Mouse (Mus musculus) cerebellum, adult 8-10 months (tissue): Measurements from ENCODE around the gene Nlgn2.

Experiments used
- DNase-seq: peaks from one replicate; pipeline ENCODE4 v3.0.0; 2022

The Nlgn2 gene

DNA sequence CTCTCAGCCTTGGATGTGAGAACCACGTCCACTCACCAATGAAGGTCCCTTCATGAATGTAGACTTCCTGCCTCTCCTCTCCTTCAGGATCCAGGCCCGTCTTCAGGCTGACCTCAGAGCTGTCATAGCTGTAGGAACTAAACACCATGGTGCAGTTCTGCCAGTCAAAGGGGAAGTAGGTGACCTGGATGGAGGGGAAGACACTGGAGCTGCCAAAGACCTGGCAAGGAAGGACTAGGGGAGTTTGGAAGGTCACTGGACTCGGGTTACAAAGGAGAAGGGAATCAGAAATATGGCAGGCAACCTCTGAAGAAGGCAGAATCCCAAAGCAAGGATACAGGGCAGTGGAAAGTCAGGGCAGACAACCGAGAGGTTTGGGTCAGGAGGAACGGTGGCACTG, 44.2 kb downstream of the Nlgn2 start:
- no peak for DNase-seq

DNA sequence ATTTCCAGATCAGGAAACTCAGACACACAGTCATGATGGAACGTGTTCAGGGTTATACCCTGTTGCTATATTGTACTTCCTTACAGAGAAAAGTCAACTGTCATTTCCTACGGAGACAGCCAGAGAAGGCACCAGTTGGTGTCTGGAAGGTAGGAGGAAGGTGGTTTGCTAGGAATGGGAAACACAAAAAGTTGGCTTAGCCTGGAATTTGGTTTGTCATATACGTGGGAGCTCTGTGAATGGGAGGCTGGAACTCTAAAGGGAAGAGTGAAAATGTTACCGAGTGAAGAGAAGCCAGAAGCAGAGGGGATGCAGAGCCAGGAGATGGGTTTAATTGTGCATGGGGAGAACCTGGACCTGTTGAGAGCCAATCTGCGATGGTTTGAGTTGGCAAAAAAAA, 46.2 kb downstream of the Nlgn2 start:
- no peak for DNase-seq

DNA sequence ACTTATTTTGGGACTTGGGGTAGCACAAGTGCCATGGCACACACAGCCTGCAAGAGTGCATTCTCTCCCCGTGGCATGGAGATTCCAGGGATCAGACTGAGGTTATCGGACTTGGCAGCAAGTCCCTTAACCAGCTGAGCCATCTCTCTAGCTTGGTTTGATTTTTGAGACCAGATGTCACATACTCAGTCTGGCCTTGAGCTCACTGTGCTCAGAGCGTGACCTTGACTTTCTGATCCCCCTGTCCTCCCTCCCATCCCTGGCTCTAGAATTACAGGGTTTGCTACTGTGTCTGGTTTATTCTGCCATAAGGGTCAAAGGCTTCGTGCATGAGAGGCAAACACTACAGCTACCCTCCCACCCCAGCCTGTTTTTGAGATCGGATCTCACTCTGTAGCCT, 48.2 kb downstream of the Nlgn2 start:
- DNase-seq: no peak

DNA sequence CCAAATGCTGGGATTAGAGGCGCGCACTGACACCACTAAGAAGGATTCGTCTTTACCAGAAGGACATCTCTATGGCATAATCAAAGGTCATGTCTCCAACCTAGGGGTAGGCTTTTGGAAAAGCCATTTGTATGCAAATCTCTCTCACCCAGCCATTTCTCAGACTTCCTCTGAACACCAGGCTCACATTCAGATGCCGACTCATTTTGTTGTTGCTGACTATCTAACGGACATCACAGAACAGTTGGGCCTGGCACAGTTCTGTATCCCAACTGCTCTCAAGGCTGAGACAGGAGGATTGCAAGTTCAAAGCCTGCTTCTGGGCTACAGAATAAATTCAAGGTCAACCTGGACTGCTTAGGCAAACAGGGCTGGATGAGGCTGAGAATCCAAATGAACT, 50.3 kb downstream of the Nlgn2 start:
- no peak for DNase-seq

DNA sequence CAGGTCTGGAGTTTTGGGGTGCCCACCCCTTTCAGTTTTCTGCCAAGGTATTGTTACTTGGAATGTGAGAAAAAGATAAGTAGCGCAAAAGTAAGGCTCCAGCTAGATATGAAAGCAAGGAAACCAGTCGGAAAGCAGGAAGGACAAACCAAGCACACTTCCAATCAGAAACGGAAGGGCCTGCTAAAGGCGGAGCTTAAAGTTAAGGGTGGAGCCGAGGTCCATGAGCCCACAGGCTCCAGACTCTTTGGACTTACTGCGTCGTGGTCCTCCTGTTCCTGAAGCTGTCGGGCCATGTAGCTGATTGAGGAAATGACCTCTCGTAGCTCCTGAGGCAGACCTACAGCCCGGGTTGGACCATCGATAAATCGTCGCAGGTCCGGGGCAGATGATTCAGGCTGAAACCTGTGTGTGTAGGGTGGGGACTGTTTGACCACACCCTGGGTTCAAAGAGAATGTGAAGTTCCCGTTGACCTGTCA, 52.8 kb downstream of the Nlgn2 start:
- no peak for DNase-seq

DNA sequence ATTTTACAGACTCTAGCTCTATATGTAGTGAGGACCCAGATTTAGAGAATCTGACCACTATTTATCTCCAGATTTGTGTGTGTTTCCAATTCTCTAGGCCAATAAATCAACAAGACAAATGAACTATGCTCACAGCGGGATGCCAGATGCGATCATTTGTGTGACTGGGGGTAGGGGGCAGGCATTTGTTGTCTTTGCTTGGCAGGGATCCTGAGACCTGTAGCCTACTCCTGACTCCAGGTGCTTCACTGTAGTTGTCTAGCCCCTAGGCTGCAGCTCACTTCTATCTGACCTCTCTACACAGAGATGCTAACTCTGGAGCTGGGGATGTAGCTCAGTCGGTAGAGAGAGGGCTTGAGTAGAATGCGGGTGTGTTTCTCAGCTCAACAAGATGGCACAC, 55.8 kb downstream of the Nlgn2 start:
- DNase-seq: no peak

DNA sequence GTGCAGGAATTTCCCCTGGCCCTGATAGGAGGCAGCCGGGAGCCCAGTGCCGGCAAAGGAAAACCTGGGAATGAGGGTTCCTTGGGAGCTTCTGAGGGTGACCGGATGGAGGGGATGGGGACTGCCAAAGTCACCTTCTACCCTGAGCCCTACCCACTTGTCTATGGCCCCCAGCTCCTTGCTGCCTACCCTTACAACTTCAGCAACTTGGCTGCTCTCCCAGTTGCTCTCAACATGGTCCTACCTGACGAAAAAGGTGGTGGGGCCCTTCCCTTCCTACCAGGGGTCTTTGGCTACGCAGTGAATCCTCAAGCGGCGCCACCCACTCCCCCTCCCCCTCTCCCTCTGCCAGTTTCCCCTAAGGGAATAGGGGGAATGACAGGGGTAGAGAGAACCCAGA, 58.6 kb downstream of the Nlgn2 start:
- no peak for DNase-seq

DNA sequence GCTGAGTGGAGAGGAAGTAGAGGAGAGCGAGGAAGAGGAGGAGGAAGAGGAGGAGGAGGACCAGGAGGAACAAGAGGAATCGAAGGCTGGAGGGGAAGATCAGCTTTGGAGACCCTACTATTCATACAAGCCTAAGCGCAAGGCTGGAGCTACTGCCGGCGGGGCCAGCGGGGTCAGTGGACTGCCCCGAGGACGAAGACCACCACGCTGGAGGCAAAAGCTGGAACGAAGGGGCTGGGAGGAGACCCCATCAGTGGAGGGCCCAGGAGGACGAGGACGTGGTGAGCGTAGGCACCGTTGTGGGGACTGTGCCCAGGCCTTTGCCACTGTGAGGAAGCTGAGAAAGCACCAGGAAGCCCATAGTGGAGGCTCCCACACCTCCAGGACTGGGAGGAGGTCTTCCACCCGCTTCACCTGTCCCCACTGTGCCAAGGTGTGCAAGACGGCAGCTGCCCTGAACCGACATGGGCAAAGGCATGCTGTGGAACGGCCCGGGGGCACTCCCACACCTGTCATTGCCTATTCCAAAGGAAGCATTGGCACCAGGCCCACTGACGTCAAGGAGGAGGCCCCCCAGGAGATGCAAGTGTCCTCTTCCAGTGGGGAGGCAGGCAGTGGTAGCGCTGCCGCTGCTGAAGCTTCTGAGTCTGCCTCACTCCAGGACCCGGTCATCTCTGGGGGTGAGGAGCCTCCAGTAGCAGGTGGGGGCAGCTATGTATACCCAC, 59.2 kb downstream of the Nlgn2 start:
- no peak for DNase-seq

DNA sequence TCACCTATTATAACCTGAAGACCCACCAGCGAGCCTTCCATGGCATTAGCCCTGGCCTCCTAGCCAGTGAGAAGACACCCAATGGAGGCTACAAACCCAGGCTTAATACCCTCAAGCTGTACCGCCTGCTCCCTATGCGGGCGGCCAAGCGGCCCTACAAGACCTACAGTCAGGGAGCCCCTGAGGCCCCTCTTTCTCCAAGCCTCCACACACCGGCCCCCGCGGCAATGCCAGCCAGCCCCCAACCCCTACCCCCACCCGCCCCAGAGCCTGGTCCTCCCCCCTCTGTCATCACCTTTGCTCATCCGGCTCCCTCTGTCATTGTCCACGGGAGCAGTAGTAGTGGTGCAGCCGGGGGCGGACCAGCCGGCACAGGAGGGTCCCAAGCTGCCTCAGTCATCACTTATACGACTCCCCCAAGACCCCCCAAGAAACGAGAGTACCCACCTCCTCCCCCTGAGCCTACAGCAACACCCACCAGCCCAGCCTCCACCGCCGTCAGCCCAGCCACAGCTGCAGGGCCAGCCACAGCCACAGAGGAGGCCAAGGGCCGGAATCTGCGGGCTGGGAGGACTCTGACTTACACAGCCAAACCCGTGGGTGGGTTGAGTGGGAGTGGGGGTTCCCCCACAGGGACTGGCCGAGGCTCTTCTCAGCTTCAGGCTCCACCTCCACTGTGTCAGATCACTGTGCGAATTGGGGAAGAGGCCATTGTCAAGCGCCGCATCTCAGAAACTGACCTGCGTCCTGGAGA, 59.9 kb downstream of the Nlgn2 start:
- DNase-seq: no peak

DNA sequence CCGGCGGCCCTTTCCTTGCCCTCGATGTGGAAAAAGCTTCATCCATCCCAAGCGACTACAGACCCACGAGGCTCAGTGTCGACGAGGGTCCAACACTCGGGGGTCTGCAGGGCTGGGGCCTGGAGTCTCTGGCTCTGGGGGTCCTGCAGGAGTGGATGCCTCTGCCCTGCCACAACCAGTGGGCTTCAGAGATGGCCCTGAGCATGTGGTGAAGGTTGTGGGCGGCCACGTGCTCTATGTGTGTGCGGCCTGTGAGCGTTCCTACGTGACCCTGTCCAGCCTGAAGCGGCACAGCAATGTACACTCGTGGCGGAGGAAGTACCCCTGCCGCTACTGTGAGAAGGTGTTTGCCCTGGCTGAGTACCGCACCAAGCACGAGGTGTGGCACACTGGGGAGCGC, 61.1 kb downstream of the Nlgn2 start:
- no peak for DNase-seq

DNA sequence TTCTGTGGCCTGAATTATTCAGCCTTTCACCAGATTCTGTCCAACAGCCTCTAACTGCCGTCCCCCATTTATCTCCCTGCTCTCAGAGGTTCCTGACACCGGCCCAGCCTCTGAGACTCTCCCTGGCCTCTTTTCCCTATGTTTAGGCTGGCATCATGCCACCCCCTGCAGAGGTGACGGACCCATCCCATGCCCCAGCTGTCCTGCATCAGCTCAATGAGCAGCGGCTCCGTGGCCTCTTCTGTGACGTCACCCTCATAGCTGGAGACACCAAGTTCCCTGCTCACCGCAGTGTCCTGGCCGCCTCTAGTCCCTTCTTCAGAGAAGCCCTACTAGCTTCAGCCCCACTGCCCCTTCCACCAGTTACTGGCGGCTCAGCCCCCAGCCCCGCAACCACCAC, 61.9 kb downstream of the Nlgn2 start:
- no peak for DNase-seq

DNA sequence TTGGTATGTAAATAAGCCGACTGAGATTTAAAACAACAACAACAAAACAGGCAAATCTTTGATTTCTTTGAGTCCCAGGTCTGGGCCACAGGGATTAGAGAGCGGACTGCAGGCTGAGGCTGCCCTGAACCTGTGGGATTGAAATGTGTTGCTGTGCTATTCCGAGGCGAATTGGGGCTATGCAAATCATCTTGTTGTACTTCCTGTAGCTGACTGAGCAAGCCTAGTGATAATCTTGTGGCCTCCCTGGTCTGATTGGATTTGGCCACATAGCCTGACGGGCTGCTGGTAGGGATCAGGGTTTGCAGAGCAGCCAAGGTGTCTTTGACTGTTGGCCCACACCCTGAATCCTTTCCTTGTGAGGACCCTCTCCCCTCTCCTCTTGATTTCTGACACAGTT, 62.6 kb downstream of the Nlgn2 start:
- DNase-seq: no peak
